Mouse (Mus musculus) kidney, adult 11 months (tissue): Measurements from ENCODE around the gene Slc39a11.

Source experiments
- DNase-seq: peaks from one replicate; pipeline ENCODE4 v3.0.0; 2022

Gene Slc39a11

DNA sequence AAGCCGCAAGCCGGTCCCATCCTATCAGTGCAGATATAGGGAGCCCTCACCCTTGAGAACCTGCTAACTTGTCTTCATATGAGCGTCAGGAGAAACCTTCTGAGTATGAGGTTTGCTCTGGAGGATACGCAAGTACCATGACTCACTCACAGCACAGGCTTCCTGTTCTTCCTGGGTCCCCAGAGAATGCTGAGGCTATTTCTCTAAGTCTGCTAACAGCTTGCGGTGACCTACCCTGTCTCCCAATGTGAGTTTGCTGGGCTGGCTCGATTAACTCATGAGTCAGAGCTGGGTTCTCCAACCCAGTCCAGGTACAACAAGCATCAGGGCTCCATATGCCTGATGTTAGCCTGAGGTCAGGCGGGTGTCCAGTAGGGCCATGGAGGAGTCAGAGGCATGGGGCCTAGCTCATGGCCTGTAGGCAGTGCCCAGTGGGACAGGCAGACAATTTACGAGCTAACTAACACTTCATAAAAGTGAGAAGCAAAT is 381.0 kb downstream of the Slc39a11 start:
- DNase-seq = no peak

DNA sequence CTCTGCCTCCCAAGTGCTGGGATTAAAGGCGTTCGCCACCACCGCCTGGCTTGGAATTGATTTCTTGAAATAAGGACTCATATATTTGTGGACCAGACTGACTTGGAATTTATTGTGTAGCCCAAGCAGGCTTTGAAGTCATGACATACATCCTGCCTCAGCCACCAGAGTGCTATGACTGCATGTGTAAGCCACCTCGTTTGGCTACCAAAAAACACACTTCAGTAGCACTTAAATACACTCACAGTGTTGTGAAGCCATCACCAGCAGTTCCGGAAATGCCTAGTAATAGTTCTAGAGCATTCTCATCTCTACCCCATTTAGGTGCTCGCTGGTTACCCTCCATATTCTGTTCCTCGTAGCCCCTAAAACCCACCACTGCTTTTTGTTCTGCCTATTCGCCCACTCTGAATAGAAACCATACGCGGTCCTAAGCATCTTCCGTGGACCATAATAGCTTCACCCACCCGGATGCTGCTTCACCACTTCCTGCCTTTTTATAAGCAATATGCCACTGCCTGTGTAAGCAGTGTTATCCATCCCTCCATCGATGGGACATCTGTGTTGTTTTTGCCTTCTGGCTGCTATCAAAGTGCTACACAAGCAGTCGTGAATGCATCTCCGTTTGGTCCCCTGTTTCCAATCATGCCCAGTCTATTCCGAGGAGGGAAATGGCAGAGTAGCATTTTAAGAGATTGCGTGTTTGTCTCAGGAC is 382.2 kb downstream of the Slc39a11 start:
- DNase-seq = no peak

DNA sequence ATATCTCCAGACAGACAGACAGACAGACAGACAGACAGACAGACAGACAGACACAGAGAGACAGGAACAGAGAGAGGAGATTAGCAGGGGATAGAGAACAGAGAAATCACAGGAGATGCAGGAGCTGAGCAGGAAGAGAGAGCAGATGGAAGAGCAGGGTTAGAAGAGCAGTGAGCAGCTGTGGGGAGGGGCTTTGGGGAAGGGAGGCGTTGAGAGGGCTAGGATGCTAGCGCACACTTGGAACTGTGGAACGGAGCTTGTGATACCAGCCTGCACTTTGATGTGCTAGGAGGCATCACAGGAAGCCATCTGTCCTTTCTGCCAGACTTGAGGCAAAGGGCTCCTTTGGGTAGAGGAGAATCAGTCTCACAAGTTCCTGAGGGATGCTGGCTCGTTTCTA is 383.2 kb downstream of the Slc39a11 start:
- no peak for DNase-seq

DNA sequence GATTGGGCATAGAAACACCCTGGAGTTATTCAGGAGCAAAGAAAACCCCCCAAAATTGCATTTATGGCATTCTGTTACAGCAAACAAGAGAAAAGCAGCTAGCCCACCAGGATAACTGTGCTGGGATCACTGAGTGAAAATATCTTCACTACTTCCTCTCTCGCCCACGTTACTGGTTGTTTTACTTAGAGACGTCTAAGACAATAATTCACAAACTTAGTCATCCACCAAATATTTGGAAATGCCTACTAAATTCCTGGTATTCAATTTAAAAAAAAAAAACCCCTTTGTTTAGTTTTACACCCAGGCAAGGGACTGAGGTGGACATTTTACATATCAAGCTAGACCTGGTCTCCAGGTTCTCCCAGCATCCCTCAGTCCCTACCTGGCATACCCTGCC is 384.3 kb downstream of the Slc39a11 start:
- no peak for DNase-seq

DNA sequence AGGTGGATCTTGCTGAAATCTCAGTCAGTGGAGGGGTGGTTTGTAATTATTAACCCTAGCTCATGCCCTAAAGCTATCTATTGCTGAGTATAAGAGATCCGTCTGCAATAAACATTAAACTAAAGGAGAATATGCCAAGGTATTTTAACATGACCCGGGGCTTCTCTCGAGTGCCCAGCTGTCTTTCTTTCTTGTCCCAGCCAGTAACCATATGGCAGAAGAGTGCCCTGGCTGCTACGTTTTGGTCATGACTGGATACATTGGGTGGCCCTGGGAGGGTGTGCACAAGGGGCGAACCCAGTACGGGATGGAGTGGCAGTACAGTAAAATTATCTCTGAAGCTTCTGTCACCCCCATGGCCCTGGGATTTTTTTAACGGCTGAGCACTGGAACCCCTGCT is 385.9 kb downstream of the Slc39a11 start:
- DNase-seq = no peak

DNA sequence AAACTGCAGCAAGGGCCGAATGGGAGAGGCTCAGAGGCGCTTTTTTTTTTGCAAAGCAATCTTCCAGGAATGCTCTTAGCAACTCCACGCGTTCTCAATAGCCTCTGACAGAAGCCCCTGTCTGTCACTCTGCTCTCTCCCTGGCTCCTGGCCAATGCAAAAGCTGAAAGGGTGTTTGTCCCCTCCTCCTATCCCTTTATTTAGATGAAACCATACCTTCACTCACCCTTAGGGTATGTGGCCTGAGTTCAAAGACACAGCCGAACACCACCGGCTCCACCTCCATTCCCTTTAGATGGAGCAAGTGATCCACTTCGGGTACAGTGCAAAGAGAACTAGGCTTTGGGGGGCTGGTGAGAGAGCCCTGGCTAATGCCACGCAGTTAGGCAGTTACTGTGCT is 387.8 kb downstream of the Slc39a11 start:
- no peak for DNase-seq

DNA sequence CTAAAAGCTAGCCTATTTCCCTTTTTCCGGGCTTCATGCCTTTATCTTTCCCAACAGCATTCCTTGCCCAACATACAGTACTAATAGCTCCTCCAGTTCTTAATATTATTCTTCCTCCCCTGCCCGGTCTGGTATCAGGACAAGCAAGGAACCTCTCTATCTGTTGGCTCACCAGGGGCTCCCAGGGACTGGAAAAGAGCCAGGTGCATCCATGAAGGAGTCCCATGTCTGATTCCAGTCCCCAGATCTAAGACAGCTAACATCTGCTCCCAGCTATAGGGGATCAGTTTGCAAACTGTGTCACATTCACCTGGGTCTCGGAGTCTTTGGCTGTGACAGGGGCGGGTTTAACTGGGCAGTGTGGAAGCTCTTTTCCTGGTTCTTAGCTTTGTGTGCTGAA is 388.5 kb downstream of the Slc39a11 start:
- no peak for DNase-seq

DNA sequence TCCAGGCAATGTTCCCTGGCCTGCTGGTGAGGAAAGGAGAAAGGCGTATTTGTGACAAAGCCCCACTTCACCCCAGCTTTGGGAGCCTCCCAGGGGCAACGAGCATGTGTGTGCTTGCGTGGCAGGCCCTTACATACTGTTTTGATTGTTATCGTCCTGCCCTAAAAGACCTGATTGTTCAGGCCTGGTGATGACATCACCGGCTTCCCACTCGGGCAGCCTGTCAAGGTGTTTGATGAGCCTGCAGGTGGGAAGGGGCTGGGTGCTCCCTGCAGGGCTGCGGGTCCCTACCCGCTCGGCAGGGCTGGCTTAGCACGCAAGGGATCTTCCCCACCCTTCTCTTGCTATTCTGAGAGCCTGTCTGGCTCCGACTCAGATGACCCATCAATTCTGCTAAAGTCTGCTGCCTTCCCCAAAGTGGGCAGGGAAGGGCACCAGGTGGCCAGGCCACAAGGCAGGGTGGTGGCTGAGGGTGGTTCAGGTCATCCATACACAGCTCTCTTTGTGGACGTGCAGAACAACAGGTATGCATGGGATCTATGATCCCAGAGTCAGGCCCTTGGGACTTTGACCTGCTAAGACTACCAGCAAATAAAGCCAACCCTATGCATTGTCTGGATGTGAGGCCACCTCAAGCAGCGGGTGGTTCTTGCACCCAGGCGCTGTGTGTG is 390.0 kb downstream of the Slc39a11 start:
- DNase-seq = no peak

DNA sequence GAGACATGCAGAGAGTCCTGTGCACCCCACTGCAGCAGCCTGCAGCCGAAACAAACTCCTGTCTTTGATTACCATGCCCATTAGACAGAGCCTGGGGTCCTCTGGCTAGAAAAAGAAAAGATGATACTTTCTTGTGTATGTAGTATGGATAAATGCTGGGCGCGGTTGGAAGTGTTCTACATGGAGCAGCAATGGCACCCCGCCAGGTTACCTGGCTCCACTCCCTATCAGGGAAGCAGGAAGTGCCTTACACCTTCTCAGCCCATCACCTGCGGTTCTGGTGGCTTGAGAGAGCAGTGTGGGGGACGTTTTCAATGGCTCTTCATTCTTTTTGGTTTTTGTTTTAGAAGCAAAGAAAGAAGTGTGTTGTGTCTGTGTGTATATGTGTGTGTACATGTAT is 391.9 kb downstream of the Slc39a11 start:
- no peak for DNase-seq

DNA sequence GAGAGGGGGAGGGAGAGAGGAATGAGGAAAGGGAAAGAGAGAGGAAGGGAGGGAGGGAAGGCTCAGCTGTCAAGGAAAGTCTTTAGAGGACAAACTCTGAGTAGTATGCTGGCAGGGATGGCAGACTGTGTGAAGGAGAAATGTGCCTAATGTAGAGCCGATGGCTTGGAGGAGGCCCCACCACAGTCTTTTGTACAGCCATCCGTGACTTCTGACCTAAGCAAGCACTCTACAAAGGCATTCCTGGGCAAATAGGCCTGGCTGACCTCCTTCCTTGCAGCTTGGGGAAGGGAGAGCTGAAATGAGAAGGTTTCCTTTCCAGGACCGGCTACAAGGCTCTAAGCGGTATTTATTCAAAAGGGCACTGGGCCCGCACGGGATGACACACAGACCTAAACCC is 395.2 kb downstream of the Slc39a11 start:
- DNase-seq = no peak

DNA sequence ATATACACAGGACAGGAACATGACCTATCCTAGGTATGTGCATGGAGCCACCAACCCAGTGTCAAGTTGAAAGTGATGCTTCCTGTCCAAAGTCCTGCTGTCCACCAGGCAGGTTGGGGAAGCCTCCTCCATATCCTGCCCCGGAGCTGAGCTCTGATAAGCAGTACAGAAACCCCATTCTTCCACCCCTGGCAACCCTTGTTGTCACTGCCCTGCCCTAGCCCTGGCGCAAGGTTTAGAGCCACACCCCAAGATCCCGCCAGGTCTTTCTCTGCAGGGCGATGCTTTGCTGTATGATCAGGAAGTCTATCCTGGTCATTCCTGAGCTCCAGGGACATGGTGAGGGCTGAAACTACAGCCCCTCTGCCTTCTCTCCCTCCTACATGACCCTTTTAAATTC is 396.7 kb downstream of the Slc39a11 start:
- DNase-seq = no peak

DNA sequence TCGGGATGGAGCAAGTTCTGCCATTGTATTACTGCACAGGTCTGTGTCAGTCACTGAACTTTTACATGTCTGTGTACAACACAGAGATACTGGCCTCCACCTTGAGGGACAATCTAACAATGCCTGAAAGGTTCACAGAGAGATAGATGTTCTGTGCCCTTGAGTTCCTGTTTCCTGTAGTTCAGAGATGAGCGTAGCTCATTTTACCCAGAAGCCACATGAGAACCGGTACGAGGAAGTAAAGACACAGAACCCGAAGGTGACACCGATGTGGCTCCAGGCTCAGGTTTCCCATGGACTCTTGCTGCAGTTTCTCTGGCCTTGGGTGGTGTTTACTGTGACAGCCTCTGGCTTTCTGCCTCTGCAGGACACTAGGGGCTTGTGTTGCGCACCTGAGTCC is 398.7 kb downstream of the Slc39a11 start:
- DNase-seq = no peak

DNA sequence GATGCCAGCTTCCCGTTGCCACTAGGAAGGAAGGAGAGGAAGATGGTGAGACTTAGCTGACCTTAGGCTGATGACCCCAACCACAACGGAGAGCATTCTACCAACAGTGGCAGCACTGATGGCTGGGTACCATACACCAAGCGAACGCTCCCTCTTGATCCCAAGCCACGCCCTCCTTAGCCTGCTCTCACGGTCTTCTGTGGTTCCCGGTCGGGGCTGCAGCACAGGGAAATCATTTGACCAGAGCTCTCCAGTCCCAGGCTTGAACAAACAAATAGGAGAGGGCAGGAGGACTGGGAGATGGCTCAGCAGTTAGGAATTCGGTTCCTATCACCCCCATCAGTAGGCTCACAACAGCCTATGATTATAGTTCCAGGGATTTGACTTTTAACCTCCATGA is 403.4 kb downstream of the Slc39a11 start:
- DNase-seq = no peak

DNA sequence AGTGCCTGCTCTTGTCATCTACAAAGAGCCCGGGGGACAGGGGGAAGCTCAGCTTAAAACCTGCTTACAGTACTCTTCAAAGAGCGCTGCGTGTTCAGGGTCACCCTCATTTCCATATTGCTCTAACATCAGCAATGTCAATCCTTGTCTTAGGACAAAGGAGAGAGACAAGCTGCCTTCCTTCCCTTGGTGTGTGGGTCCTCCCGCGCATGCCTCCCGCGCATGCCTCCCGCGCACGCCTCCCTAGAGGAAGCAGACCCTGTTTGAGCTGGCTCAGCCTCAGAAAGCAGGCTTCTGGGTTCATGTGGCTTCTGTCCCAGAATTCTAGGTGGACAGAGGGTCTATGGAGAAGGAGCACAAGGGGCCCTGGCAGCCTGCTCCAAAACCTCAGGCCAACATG is 404.2 kb downstream of the Slc39a11 start:
- DNase-seq = no peak

DNA sequence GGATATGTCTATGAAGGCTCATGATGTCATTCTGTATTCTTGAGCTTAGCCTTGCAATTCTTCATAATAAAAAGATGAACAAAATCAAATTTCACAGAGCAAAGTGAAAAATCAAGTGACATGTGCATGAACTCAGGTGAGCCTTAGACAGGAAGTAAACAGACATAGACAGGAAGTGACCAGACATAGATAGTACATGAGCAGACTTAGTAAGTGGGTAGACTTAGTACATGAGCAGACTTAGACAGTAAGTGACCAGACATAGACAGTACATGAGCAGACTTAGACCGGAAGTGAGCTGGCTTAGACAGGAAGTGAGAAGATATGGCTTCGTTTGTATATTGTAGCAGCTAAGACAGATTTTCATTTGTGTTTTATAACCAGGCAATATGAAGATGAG is 415.4 kb downstream of the Slc39a11 start:
- no peak for DNase-seq

DNA sequence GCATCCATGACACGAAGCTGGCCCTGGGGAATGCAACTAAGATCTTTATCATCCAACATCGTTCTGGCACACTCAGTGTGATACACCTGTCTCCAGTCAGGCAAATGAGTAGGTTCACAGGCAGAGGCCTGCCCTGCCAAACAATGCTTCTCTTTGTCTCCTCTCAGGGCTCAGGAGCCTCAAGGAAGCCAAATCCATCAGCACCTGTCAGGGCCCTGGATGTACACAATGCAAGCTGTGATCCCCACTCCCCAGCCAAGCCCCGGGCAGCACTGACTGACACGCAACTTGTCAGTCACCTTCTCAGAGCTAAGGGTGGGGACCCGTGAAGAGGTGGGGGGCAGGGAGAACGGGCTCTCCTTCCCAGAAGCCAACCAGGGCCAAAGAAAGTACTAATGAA is 417.8 kb downstream of the Slc39a11 start:
- DNase-seq = no peak

DNA sequence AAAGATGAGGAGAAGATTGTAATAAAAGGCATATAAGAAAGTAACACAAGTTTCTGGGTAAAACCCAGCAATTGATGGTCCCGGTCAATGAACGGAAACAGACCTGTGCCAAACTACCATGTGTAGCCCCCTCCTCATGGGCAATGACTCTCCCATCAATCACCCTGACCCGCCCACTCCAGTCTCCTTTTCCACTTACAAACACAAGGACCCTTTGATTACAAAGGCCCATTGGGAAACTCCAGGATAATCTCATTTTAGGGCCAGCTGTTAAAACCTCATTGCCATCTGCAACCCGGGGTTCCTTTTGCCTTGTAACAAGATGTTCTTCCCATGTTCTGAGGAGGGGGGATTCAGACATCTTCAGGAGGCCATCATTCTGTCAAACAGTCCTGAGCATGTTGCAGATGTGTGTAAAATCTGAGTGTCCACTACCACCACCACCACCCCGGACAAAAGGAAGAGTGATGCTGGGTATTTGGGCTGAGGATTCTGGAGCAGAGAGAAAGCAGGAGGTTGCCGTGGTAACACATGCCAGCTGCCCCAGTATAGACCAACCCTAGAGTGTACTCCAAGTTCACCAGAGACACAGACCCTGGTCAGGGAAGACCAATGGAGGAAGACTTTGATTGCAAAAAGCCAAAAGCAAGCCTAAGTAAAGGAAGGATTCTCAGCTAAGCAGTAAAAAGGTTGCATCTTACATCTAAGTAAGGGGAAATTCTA is 419.3 kb downstream of the Slc39a11 start:
- DNase-seq = no peak

DNA sequence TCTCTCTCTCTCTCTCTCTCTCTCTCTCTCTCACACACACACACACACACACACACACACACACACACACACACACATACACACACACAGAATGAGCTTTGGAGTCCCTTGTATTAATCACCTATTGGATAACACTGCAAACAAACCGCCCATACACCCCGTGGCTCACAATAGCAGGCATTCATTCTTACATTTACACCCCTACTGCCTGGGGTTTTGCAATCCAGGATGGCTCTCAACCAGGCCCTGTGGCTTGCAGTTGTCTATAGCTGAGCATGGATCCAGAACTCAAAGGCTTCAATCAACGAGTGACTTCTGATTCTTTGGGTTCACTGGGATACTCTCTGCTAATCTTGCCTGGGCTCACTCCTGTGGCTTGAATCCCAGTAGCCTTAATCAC is 424.1 kb downstream of the Slc39a11 start:
- no peak for DNase-seq

DNA sequence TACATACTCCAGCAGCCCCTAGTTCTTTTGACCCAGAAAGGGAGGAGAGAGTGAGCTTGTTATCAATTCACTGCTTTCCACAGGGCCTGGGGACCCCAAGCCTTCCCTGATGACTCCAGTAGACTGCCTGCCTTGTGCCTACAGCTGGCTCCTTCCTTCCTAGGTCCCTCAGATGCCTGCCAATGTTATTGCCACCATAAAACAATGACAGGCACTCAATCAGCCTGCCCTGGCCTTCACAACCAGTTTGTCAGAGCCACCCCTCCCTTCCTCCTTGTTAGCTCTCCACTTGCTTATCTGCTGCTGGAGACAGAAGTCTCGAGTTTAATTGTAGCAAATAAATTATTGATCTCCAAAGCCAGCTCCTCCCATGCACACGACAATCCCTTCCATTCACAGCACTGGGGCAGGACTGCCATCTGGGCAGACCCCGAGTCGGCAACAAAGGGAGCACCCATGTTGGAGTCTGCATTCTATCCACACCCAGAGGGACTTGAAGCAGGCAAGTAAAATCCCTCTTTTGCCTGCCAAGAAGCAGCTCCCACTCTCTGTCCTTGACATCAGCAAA is 426.0 kb downstream of the Slc39a11 start:
- DNase-seq = no peak

DNA sequence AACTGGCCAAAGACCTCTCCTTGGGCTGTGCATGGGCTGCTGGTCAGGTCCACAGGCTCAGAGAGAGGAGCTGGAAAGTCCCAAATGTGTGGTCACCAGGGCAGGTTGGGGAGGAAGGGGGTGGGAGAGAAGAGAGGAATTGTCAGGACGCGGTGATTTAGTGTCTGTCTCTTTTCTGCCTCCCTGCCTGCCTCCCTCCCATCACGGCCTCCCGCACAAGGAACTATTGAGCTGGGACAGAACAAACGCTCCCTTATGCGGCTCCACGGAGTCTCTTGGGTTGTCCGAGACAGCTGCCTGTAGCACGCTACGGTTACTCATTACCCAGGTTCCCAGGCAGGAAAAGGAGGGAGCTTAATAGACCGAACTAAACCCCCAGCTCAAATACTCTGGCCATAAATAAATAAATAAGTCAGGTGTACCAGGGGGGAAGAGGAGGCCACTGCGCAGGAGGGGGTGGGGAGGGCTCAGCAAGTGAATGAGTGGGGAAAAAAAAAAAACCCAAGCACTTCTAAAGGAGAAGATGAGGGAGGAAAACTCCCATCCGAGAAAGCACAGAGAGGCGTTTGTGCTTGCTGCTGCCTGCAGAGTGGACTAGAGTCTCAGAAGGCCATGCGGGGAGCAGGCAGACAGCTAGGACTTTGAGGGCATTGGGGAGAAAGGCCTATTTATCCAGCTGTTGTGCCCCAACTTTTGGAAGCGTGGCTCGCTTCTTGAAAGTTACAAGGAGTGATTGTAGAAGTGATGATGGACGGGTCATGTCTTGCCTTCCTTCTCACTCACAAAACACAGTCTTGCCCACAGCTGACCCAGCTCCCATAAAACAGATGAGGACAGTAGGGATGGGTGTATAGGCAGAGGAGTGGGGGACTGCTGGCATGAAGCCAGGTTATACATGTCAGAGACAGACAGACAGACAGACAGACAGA is 428.3 kb downstream of the Slc39a11 start:
- peak; percentile 43 for DNase-seq

DNA sequence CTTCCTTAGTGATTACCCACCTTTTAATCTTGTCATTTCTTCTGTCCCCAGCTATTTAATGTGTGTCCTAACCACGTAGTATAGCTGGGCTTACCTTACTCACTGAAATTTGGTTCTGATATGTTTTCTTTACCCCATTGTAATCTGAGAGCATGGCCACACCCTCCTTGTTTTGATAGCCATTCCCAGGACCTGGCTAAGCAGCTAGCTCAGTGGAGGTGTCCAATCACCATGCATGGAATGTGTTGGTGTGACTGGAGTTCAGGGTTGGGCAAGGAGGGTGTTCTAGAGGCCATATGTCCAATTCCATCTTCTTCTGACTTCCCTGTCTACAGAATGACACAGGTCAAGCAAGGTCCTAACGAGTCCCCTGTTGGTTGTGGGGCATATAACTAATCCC is 429.2 kb downstream of the Slc39a11 start:
- no peak for DNase-seq

DNA sequence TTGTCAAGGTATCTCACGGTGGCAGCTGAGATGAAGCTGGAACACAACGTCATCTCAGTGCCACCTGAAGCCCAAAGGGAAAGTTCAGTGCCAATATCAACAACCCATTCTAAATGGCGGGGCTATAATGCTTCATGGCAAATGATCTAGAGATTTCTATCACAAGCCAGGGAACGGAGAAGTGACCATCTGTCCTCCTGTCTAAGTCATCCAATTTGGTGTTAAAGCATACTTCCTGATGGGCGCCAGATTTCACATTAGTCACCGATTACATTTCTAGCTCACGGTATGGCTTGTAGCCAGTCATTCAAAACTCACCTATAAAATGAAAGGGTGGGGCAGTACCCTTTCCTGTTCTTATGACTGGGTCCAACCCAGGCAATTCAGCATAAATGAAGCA is 435.1 kb downstream of the Slc39a11 start:
- DNase-seq = no peak
